Mouse (Mus musculus) embryonic fibroblast, embryonic 13.5 days (primary cell): Measurements from ENCODE around the gene Dohh. TPM values are rescaled to one million over a fixed set of nuclear protein-coding genes. Genes with fewer than 3 reads are reported as not detected.

Source experiments
- H3K27ac ChIP-seq: 2 replicates; pipeline ENCODE4 v1.5.1; 2012; ENCODE audit warnings: low read length, control low read depth, inconsistent platforms; ENCODE audit not compliant: insufficient read depth
- H3K4me1 ChIP-seq: 2 replicates; pipeline ENCODE4 v1.6.1; 2011; ENCODE audit warnings: low read length; ENCODE audit not compliant: control insufficient read depth, insufficient read depth
- H3K4me3 ChIP-seq: 2 replicates; pipeline ENCODE4 v1.5.1; 2011; ENCODE audit warnings: mild to moderate bottlenecking, control low read depth, low read length; ENCODE audit not compliant: insufficient read depth
- CTCF ChIP-seq: IDR thresholded peaks from 2 replicates; pipeline ENCODE4 v1.5.1; 2011; ENCODE audit warnings: mild to moderate bottlenecking, control low read depth, low read length, moderate library complexity, borderline replicate concordance; ENCODE audit not compliant: insufficient read depth
- POLR2A ChIP-seq: IDR thresholded peaks from 2 replicates; pipeline ENCODE4 v1.6.1; 2011; ENCODE audit warnings: low read depth, mild to moderate bottlenecking, control low read depth, low read length, moderate library complexity
- polyA plus RNA-seq: library from polyadenylated mRNA; stranded (reverse); fragments of >200 nt; gene quantifications from 2 replicates; pipeline ENCODE4 v1.2.4, GENCODE M21; 2011; ENCODE audit warnings: low read depth; ENCODE audit not compliant: missing spikeins, insufficient read length

Gene Dohh
- polyA plus RNA-seq, 1 experiment = 37.7 TPM

DNA sequence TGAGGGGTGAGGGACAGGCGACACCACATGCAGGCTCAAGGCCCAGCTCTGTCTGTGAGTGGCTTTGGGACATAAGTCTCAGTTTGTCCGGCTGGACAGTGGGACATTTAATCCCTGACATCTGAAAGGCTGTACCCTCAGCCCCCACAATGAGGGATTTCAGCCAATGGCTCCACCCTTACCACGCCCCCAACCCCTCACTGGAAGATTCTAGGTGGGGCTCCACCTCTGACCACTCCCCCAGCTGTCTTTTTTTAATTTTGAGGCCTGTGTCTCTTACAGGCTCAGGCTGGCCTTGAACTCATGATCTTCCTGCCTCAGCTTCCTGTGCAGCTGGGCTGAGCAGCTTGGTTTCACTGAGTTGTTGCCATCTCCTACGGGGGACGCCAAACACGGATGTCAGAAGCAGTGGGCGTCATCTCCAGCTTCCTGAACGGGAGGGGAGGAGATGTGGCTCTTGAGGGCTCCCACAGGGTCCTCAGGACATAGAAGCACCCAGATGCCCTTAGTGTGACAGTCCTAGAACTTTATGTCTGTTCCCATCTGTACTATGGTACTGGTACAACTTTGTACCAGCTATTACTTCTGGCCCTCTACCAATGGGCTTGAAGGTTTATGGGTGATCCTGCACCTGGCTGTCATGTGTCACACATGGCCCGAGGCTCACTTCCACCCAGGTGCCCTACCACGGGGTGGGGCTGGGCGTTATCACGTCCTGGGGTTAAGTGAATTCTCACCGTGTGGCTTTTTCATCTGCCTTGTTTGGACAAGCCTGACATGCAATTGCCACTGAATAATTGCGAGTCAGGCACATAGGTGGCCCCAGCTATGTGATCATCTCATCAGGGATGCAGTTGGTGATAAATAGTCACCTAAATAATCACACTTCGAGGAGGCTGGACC is 50.4 kb downstream of the Dohh start:
- no peak overlapping the region for H3K27ac ChIP-seq
- no peaks in the 10 kb centered on the region for H3K4me1 ChIP-seq
- TF ChIP-seq POLR2A = no peak
- no peak for TF ChIP-seq CTCF
- H3K4me3 ChIP-seq = no peak overlapping the region

DNA sequence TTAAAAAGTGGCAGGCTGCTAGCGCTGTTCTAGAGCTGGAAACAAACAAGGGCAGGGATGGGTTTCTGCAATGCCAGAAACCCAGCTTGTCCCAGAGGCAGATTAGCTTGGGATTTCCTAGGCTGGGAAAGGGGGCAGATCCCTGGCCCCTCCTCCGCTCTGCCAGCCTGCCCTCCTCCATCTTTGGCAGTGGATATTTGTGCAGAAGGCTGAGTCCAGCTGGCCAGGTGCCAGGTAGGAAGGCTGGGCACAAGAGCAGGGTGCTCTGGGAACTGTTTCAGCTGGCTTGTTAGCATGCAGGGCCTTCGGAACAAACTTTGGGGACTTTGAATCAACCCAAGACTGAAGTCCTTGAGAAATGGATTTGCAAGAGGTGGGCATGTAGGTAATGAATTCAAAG is 51.2 kb downstream of the Dohh start:
- Histone ChIP-seq H3K4me1 (no peaks in the 10 kb centered on the region), H3K27ac (no peak overlapping the region), H3K4me3 (no peak overlapping the region)
- TF ChIP-seq CTCF = no peak
- TF ChIP-seq POLR2A = no peak

Other genes starting within 250 kb of the Dohh start
- gene Zbtb7a, start 249.2 kb upstream of the Dohh start, polyA plus RNA-seq = 16.9 and 23.5 TPM in 2 replicates
- gene Pias4, start 216.5 kb upstream of the Dohh start, polyA plus RNA-seq = 25.6 and 27.9 TPM in 2 replicates
- 1,643 and 1,827 TPM in 2 replicates for gene Eef2, start 207.8 kb upstream of the Dohh start, polyA plus RNA-seq
- 48.4 and 51.2 TPM in 2 replicates for gene Dapk3, start 201.4 kb upstream of the Dohh start, polyA plus RNA-seq
- not detected in 2 replicates for gene 4930442H23Rik, start 200.6 kb upstream of the Dohh start, polyA plus RNA-seq
- not detected in 2 replicates for gene Nmrk2, start 182.4 kb upstream of the Dohh start, polyA plus RNA-seq
- 0.47 and 0.67 TPM in 2 replicates for gene Atcay, start 153.6 kb upstream of the Dohh start, polyA plus RNA-seq
- gene Zfr2, start 151.3 kb upstream of the Dohh start, polyA plus RNA-seq = 3.1 and 4.1 TPM in 2 replicates
- gene Matk, start 131.5 kb upstream of the Dohh start, polyA plus RNA-seq = 0.90 and 1.2 TPM in 2 replicates
- 52.9 and 53.7 TPM in 2 replicates for gene Mrpl54, start 117.5 kb upstream of the Dohh start, polyA plus RNA-seq
- gene Apba3, start 117.5 kb upstream of the Dohh start, polyA plus RNA-seq = 43.2 and 44.8 TPM in 2 replicates
- gene Tjp3, start 92.8 kb upstream of the Dohh start, polyA plus RNA-seq = not detected in 2 replicates
- 40.1 and 43.0 TPM in 2 replicates for gene Pip5k1c, start 91.5 kb upstream of the Dohh start, polyA plus RNA-seq
- gene Cactin, start 63.3 kb upstream of the Dohh start, polyA plus RNA-seq = 20.0 and 20.1 TPM in 2 replicates
- gene Tbxa2r, start 55.7 kb upstream of the Dohh start, polyA plus RNA-seq = 5.7 and 7.4 TPM in 2 replicates
- gene Gipc3, start 41.2 kb upstream of the Dohh start, polyA plus RNA-seq = 0.37 and 0.39 TPM in 2 replicates
- gene Hmg20b, start 33.9 kb upstream of the Dohh start, polyA plus RNA-seq = 75.2 and 81.8 TPM in 2 replicates
- gene Mfsd12, start 26.9 kb upstream of the Dohh start, polyA plus RNA-seq = 5.7 and 6.2 TPM in 2 replicates
- gene 4930404N11Rik, start 18.6 kb upstream of the Dohh start, polyA plus RNA-seq = 0.61 TPM in 1 of 2 replicates, not detected in the other
- gene Fzr1, start 5.9 kb upstream of the Dohh start, polyA plus RNA-seq = 26.4 and 26.7 TPM in 2 replicates
- gene Gm48551, start within 50 bp of the Dohh start, polyA plus RNA-seq = 1.4 TPM in 1 of 2 replicates, not detected in the other
- 1.1 TPM in 1 of 2 replicates, not detected in the other for gene Gm48552, start 4.6 kb downstream of the Dohh start, polyA plus RNA-seq
- 0.58 and 2.2 TPM in 2 replicates for gene Smim24, start 8.6 kb downstream of the Dohh start, polyA plus RNA-seq
- 64.3 and 84.8 TPM in 2 replicates for gene Nfic, start 71.2 kb downstream of the Dohh start, polyA plus RNA-seq
- gene Celf5, start 98.3 kb downstream of the Dohh start, polyA plus RNA-seq = 4.4 and 4.5 TPM in 2 replicates
- 61.5 and 62.8 TPM in 2 replicates for gene Ncln, start 112.0 kb downstream of the Dohh start, polyA plus RNA-seq
- not detected in 2 replicates for gene S1pr4, start 115.7 kb downstream of the Dohh start, polyA plus RNA-seq
- gene Gna15, start 139.8 kb downstream of the Dohh start, polyA plus RNA-seq = 0.83 TPM in 1 of 2 replicates, not detected in the other
- gene Gna11, start 160.8 kb downstream of the Dohh start, polyA plus RNA-seq = 64.4 and 66.3 TPM in 2 replicates
- 354 and 424 TPM in 2 replicates for gene Aes, start 175.1 kb downstream of the Dohh start, polyA plus RNA-seq
- gene Tle2, start 190.1 kb downstream of the Dohh start, polyA plus RNA-seq = 22.4 and 25.7 TPM in 2 replicates
- 16.5 and 26.4 TPM in 2 replicates for gene Tle6, start 216.6 kb downstream of the Dohh start, polyA plus RNA-seq
- 0.75 and 0.86 TPM in 2 replicates for gene BC025920, start 221.8 kb downstream of the Dohh start, polyA plus RNA-seq
- 14.0 and 17.5 TPM in 2 replicates for gene Sirt6, start 243.4 kb downstream of the Dohh start, polyA plus RNA-seq
- 9.0 and 11.6 TPM in 2 replicates for gene Ankrd24, start 244.1 kb downstream of the Dohh start, polyA plus RNA-seq